12 mouse cellular contexts compared by ENCODE assay signal in the genomic region with DNA sequence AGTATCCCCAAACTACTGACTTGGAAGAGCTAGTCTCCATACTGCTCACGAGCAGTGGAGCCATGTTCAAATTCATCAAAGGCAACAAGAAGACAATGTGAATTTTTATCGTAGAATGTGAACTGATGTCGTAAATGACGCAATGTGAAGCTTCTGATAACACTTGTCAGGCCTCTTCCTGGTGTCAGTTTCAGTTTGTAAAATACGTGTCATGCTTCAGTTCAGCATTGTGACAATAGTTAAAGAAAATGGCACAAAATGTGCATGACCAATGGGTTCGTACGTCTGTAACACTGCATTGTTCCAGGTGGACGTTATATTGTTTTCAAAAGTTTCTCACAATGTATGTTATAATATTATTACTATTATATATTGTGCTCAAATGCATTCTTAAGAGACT.
"Had no signal": no experiment of that assay in that cellular context is flagged by ENCODE, and none has a peak within 500 bp of the region (broad histone marks: within the 10 kb centered on the region; RNA-seq: fewer than 3 reads in every experiment).

No protein-coding gene starts in this region.

- H3K27me3 ChIP-seq: limb, embryonic 13.5 days; neural tube, embryonic 12.5 days had no signal

- H3K9me3 ChIP-seq: limb, embryonic 13.5 days; neural tube, embryonic 12.5 days had no signal

- H3K4me1 ChIP-seq: limb, embryonic 13.5 days; neural tube, embryonic 12.5 days had no signal

- H3K27ac ChIP-seq: layer of hippocampus, adult 2 months; limb, embryonic 13.5 days; neural tube, embryonic 12.5 days had no signal

- H3K4me3 ChIP-seq: layer of hippocampus, adult 2 months; limb, embryonic 13.5 days; neural tube, embryonic 12.5 days had no signal

- DNase-seq: kidney, adult 18-20 months; kidney, postnatal 36 days; left cerebral cortex, postnatal 4 days; lung, embryonic 14.5 days; lung, postnatal 10 days; lung, postnatal 4 days; midbrain, embryonic 14.5 days; thymus, adult 2 months; thymus, postnatal 25 days had no signal

- H3K9ac ChIP-seq: limb, embryonic 13.5 days; lung, embryonic 14.5 days; neural tube, embryonic 12.5 days had no signal

- H3K4me2 ChIP-seq: limb, embryonic 13.5 days; lung, embryonic 14.5 days; neural tube, embryonic 12.5 days had no signal
